Mouse (Mus musculus) urinary bladder, postnatal 25 days (tissue): ENCODE data around the gene Acad12.

ENCODE experiments used
- DNase-seq: peaks from one replicate; pipeline ENCODE4 v3.0.0; 2022; ENCODE audit warnings: low spot score

The Acad12 gene

DNA sequence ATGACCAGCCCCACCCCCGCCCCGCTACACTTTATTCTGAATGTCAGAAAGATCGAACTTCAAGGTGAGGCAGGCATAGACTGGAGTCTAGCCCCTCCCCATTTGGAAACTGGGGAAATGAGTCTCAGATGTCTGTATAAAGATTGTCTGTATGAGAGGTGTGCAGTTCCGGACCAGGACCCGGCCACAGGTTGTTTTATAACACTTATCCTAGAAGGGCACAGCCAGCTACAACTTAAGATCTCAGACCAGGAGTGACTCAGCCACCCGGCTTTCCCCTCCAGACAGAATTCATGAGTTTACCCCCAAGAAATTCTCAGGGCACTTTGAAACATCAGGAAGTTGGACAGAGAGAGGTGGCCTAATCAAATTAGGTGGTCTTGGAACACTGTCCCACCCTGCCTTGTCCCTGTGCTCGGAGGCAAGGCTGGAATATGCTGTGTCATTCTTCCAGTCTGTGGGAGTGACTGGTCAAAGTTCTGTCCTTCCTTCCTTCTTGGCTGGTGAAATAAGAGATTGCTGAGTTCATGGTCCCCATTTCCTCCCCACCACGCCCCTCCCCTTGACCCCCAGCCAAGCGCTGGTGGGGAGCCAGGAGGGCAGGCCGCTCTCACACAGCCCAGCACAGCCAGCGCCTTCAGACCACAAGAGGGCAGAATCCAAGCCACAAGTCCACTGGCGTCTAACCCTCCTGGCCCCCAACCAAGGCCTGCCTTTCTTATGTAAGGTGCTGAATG lies 34.8 kb downstream of the Acad12 start:
- peak; percentile 84 for DNase-seq

DNA sequence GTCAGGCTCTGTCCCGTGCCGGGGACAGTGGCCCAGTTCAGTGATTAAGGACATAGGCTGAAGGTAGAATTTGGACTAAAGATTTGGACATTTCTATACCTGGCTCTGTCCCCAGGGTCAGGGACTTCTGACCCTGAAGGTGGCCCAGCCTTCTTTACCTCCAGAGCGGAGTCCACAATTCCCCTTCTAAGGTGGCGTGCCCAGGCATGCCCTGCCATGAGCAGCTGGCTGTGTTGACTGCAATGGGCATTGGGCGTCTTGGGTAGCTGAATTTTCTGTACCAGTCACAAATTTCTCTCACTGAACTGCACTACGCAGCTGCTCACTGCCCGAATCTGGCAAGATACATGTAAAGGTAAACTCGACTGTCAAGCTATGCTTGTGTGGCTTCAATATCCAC lies 36.8 kb downstream of the Acad12 start:
- no peak for DNase-seq

DNA sequence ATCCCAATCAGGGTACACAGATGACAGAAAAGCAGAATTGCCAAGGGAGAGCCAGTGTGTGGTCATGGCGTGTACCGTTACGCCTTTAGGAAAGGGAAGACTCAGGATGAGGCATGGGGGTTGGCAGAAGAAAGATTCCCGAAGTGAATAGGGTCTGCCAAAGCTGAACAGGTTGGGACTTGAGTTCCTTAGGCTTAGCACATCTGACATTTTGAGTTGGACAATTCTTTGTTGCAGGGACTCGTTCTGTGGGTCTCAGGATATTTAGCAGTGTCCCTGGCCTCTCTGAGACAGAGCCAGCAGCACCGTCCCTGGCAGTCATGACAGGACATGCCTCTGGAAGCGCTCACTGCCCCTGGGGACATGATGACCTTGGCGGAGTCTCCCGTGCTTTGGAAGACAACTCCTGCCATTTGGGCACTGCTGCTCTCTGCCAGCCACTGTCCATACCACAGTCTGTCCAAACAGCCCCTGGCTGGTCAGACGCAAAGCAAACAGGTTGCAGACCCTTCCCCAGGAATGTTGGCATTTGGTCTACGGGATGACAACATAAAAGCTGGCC lies 41.7 kb downstream of the Acad12 start:
- DNase-seq = no peak

DNA sequence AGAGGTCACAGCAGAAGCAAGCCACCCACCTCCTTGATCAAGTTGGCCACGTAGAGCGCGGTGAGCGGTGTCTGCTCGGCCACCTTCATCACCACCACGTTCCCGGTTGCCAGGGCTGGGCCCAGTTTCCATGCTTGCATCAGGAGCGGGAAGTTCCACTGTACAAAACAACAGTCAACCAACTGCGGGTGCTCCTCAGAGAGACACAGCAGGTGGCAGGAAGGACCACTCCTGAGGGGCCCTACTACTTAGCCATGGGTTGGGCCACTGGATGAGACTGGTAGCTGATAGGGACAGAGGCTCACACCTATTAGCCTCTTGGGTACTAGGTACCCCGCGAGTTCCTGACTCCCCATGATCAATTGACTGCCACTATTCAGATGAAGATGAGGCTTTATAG lies 42.9 kb downstream of the Acad12 start:
- no peak for DNase-seq

DNA sequence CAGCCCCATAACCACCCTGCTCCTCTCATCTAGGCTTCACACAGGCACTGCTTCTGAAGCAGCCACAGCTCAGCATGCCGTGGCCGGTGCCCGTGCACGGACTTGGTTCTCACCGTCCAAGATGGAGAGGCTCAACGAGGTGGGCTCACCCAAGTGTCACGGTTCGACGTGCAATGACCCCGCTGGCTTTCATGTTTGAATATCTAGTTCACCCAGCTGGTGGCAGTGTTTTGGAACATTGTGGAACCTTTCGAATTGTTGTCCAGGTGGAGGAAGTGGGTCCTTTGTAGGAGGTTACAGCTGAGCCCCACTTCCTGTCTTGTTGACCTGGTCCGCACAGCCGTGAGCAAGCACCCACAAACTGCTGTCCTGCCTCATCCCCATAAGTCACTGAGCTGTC lies 44.6 kb downstream of the Acad12 start:
- no peak for DNase-seq

DNA sequence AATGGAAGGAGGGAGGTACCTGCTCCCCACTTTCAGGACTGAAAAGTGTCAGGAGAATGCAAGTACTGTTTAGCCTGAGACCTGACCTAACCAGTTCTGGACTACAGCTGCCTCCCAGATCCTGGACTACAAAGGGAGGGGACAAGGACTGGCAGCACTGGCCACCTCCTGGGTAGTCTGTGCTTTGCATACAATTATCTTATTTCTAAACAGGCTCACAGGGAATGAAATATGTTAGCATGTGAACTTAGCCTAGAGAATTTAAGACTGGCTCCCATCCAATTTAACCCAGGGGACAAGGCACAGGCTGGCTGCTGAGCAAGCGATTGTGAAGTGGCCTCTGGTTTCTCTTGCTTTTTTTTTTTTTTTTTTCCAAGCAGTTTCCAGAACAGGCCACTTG lies 48.0 kb downstream of the Acad12 start:
- no peak for DNase-seq

DNA sequence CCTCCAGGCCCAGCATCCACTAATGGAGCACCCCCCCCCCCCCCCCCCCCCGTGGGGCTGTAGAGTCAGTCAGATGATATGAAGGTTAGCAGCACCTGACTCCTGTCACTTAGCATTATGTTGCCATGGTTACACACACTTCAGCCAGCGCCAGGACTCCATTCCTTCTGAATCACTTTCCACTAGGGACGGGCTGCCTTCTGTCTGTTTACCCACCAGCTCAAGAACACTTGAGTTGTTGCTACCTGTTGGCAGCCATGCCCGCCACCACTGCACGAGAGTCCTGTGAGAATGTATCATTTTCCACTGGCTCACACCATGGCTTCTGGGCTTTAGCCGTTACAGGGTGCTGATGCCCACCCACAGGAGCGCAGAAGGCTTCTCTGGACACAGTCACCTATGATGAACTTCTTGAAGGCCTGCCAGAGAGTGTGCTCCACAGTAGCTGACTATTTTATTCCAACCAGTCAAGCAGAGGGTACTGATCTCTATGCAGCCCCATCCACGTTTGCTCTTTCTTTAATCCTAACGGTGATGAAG lies 48.8 kb downstream of the Acad12 start:
- DNase-seq = no peak

DNA sequence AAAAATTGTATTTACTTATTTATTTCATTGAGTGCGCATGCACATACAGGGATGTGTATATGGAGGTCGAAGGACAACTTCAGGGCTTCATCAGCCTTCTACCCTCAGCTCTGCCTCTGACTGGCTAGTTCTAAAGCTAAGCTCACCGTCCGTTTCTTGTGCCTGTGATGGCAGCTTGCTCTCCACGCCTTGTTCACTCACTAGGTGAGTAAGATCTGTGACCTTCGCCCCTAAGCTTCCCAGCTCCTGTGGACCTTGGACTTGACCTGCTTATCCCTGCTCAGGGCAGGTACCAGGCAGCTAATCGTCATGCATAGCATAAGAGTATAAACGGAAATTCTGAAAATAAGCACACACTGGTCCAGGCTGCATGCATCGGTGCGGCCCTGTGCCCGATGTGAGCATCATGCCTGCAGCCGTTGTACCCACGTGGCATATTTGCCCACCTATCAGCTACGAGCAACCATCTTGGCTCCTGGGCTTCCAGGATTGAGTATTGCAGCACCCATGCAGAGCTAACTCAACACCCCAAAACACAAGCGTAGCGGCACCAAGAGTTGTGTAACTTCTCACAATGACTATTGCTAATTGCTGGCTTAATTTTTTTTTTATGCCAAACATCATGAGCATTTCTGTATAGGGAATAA lies 52.6 kb downstream of the Acad12 start:
- DNase-seq = no peak

DNA sequence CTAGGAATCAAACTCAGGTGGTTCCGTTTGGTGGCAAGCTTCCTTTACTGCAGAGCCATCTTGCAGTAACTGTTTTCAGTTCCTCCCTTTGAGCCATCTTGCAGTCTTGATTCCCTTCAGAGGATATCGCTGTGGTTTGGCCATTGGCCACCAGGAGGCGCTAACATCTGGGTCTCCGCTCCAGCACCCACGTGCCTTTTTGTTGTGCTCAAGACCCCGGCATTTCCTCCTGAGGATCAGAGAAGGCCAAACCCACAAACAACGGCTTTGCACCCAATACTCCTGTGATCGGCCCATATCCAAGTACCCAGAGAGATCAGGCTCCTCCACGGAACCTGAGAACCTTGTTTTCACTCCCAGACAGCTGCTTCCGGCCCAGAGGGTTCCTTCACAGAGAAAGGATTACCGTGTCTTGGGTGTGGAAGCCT lies 54.3 kb downstream of the Acad12 start:
- peak; percentile 83 for DNase-seq

DNA sequence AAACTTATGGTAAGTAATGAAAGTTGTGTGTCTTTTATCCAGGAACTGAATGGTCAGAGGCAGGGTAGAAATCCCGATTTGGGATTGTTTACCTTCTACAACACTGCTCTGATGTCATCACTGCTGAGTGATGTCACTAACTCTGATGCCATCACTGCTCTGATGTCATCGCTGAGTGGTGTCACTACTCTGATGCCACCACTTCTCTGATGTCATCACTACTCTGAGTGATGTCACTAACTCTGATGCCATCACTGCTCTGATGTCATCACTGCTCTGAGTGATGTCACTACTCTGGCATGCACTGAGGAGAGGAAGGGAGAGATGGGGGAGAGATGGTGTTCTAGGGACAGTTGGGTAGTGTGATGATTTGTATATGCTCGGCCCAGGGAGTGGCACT lies 56.3 kb downstream of the Acad12 start:
- no peak for DNase-seq

DNA sequence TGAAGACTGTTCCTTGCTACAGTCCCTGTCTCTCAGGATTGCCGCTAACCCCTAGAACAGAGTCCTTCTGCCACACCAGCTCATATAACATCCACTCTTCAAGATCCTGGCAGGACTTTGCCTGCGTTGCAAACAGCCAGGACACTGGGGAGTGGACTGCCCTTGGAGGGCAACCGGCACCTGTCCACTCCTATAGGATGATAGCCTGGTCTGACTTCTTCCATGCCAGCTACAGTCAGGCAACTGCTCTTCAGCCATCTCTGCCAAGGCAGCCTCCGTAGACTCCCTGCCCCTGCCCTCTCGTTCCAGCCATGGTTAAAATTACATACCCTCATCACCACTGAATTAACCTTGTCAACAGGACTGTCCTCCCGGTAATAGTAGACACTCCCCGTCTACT lies 69.5 kb downstream of the Acad12 start:
- DNase-seq = no peak

DNA sequence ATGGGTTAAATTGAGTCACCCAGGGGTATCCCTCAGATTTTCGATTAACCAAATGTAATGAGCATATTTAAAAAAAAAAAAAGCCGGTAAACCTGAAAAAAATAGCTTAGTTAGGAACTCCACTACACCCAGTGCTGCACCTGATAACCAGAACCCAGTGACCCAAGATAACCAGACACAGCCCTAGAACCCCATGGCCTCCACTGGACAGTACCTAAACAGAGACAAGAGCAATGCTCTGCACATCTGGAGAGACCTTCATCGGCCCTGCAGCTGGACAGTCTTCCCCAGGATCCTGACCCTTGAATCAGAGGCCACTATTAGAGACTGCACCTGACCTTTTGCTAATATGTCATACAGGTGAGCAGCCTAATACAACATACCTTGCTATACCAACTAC lies 71.7 kb downstream of the Acad12 start:
- DNase-seq = no peak
